Mouse (Mus musculus) 3T3-L1 (cell line): ENCODE measurements around the gene Dctpp1.

Experiments
- DNase-seq: peaks from one replicate; pipeline ENCODE4 v3.0.0-alpha.2; 2015; ENCODE audit warnings: low read depth, low spot score

Dctpp1 gene

GRCm38 (mm10) chr7:127211014-127211745 lies 49.3 kb downstream of the Dctpp1 start:
- DNase-seq = no peak

GRCm38 (mm10) chr7:127210266-127210665 lies 50.2 kb downstream of the Dctpp1 start:
- no peak for DNase-seq

- DNase-seq = no peak
Measured at GRCm38 (mm10) chr7:127209851-127210250, 50.7 kb downstream of the Dctpp1 start.

- peak; percentile 99 for DNase-seq
Measured at GRCm38 (mm10) chr7:127208553-127209438, 51.7 kb downstream of the Dctpp1 start, which contains the start of gene Mylpf. Mylpf (plus strand) TSS chr7:127208890.

- DNase-seq = no peak
Measured at GRCm38 (mm10) chr7:127208295-127208552, 52.3 kb downstream of the Dctpp1 start, which contains the start of gene Tbc1d10b. Tbc1d10b (minus strand) TSS chr7:127208468.

GRCm38 (mm10) chr7:127207374-127208294 lies 52.9 kb downstream of the Dctpp1 start:
- DNase-seq = peak; percentile 14
